Mouse (Mus musculus) stomach, embryonic 16.5 days (tissue): Measurements from ENCODE around the gene Gh. TPM values are rescaled to one million over a fixed set of nuclear protein-coding genes. Genes with fewer than 3 reads are reported as not detected.
A peak's percentile ranks its signal among the peaks of the same experiment; 100 is the strongest.

Source experiments
- ATAC-seq: fragments of 200-750 bp; cut with Nextera tagmentation; 2 replicates; pipeline ENCODE4 v1.8.0; 2017; ENCODE audit warnings: moderate number of reproducible peaks, moderate TSS enrichment; ENCODE audit not compliant: insufficient read depth, low FRiP score
- H3K27ac ChIP-seq: fragments of 300-500 bp; sonication (generic); 2 replicates; pipeline ENCODE4 v1.5.1; 2014; ENCODE audit warnings: low read length
- H3K27me3 ChIP-seq: fragments of 300-500 bp; sonication (generic); 2 replicates; pipeline ENCODE4 v1.6.1; 2014; ENCODE audit warnings: low read length, control low read depth, mixed read lengths; ENCODE audit not compliant: control insufficient read depth, insufficient read depth
- H3K36me3 ChIP-seq: fragments of 300-500 bp; sonication (generic); 2 replicates; pipeline ENCODE4 v1.6.1; 2014; ENCODE audit warnings: low read length; ENCODE audit not compliant: control insufficient read depth, insufficient read depth
- H3K4me1 ChIP-seq: fragments of 300-500 bp; sonication (generic); 2 replicates; pipeline ENCODE4 v1.6.1; 2014; ENCODE audit warnings: low read length, control low read depth, mixed read lengths; ENCODE audit not compliant: control insufficient read depth, insufficient read depth
- H3K4me2 ChIP-seq: fragments of 300-500 bp; sonication (generic); 2 replicates; pipeline ENCODE4 v1.6.1; 2014; ENCODE audit warnings: low read depth, low read length, mixed read lengths
- H3K4me3 ChIP-seq: fragments of 300-500 bp; sonication (generic); replicated peaks from 2 replicates; pipeline ENCODE4 v1.5.1; 2014; ENCODE audit warnings: mild to moderate bottlenecking, low read length
- H3K9ac ChIP-seq: fragments of 300-500 bp; sonication (generic); 2 replicates; pipeline ENCODE4 v1.6.1; 2014; ENCODE audit warnings: low read length
- H3K9me3 ChIP-seq: fragments of 300-500 bp; sonication (generic); replicated peaks from 2 replicates; pipeline ENCODE4 v1.6.1; 2016; ENCODE audit warnings: low read length, control low read depth; ENCODE audit not compliant: control insufficient read depth
- WGBS: fragments of 180-500 bp; shearing (Covaris S2); extraction: QIAGEN DNeasy Blood & Tissue Kit; methylation state at CpG from one replicate; pipeline ENCODE4 v1.1.7; 2014; 5-methylcytosine and 5-hydroxymethylcytosine counted together
- polyA plus RNA-seq: library from polyadenylated mRNA; unstranded; fragments of >200 nt; fragmentation: Nextera tagmentation; extraction: Ambion mirVana; gene quantifications from 2 replicates; pipeline ENCODE4 v1.2.1, GENCODE M21; 2015

Gh gene
- polyA plus RNA-seq, 1 experiment from 2014 or later: not detected

DNA sequence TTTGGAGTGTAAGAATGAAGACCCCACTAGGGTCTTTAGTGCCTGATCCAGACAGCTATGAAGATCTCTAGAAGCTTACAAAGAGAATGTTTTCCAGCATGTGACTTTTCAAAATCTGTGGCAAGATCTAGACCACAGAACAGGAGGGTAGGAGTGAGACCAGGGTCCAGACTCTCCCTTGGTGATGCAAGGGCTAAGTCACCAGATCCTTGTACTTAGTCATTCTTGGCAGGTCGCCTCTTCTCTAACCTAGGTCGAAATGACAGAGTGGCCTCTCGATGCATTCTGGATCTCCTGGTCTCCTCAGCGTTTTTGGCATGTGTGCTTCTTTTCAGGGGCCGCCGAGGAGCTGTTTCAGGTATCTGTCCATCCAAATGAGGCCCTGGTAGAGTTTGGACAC is 19.2 kb downstream of the Gh start:
- Histone ChIP-seq H3K4me1 (peaks cover 6% of the 10 kb centered on the region; the same call in 1 of the 2 replicates), H3K9me3 (no peaks in the 10 kb centered on the region), H3K4me3 (no peak overlapping the region), H3K36me3 (no peaks in the 10 kb centered on the region), H3K27me3 (no peaks in the 10 kb centered on the region), H3K9ac (no peak overlapping the region), H3K27ac (no peak overlapping the region), H3K4me2 (no peak overlapping the region)
- no peak for ATAC-seq
- WGBS: 80% methylated on average over 6 of the region's 6 CpGs

DNA sequence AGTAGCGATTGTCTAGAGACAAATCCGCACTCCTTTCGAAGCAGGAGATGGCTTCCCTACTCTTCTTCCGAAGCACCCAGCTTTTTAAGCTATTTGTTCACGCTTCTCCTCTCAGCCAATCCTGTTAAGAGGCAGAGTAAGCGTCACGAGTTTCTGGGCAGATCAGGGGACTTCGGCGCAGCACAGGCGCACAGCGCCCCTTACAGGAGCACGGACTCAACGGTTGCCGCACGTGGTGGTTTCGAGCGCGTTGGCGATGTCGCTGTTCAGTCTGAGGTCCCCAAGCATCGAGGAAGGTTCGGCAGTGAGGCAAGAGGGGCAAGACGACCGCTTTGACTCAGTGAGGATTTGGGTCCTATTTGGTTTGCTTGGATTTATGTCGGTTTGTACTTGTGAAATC is 25.2 kb downstream of the Gh start, which contains the start of gene Tcam1:
Tcam1 (plus strand) TSS at position 219 of the 400 bp plus-strand sequence.
- Histone ChIP-seq H3K4me3 (peak within 1 kb of the TSS; percentile 25), H3K9ac (no peak within 1 kb of the TSS), H3K9me3 (no peaks in the 10 kb centered on the region), H3K36me3 (no peaks in the 10 kb centered on the region), H3K4me2 (peak within 1 kb of the TSS; percentile 51), H3K27me3 (no peaks in the 10 kb centered on the region), H3K27ac (peak within 1 kb of the TSS; percentile 95; the same call in 1 of the 2 replicates), H3K4me1 (peaks cover 26% of the 10 kb centered on the region)
- WGBS: 4% methylated on average over 25 of the region's 25 CpGs
- peak; percentile 51 for ATAC-seq

DNA sequence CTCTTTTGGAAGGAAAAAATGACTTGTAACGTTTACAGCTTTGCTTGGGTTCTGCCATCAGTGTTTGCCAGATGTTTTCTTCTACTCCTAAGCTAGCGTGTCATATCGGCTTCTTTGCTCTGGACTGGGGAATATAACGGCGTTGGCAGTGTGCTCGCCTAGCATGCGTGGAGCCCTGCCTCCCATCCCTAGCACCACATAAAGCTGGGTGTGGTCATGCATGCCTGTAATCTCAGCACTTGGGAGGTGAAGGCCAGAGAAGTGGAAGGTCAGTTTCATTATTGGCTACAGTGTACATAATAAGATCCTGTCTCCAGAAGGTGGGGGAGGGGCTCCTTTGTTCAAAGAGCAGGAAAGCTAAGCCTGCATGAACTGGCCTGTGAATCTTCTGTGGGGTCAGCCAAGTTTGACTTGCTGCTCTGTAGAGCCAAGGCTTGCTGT is 26.7 kb downstream of the Gh start:
- WGBS: 36% methylated on average over 7 of the region's 7 CpGs
- Histone ChIP-seq H3K9me3 (no peaks in the 10 kb centered on the region), H3K9ac (no peak overlapping the region), H3K4me2 (peak overlapping the region; percentile 4; the same call in 1 of the 2 replicates), H3K4me3 (no peak overlapping the region), H3K27me3 (no peaks in the 10 kb centered on the region), H3K4me1 (peaks cover 38% of the 10 kb centered on the region), H3K27ac (peak overlapping the region; percentile 95; the same call in 1 of the 2 replicates), H3K36me3 (no peaks in the 10 kb centered on the region)
- no peak for ATAC-seq

DNA sequence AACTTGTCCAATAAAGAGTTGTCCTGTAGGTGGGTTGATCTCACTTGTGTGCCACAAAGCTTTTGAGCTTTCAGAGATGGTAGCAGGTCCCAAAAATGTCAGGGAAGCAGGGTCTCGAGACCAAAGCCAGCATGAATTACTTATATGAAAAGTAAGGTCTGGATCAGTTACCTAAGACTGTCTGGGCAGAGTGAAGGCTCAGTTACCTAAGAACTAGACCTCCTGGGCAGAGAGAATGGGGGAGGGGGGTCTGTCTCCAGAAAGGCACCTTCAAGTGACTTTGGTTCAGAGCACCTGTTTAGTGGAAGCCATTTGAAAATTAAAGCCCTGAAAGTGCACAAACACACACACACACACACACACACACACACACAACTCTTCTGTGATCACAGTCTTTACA is 27.3 kb downstream of the Gh start:
- Histone ChIP-seq H3K4me1 (peaks cover 42% of the 10 kb centered on the region), H3K4me3 (no peak overlapping the region), H3K27ac (peak overlapping the region; percentile 95; the same call in 1 of the 2 replicates), H3K9ac (no peak overlapping the region), H3K36me3 (no peaks in the 10 kb centered on the region), H3K4me2 (no peak overlapping the region), H3K9me3 (no peaks in the 10 kb centered on the region), H3K27me3 (no peaks in the 10 kb centered on the region)
- WGBS: 91% methylated on average over 1 of the region's 1 CpGs
- no peak for ATAC-seq

DNA sequence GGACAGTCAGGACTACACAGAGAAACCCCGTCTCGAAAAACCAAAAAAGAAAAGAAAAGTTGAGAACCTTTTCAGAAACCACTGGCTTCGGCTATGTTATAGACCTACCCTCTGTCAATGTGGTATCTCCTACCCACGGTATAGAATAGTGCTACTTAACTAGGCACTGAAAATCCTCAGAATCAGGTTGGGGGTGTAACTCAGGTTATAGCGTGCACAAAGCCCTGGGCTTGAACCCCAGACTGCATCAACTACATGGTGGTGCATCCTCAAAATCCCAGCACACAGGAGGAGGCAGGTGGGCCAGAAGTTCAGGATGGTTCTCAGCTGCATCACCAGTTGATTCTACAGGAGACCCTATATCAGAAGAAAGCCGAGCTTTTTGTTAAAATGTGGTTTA is 27.9 kb downstream of the Gh start:
- H3K27me3 ChIP-seq: no peaks in the 10 kb centered on the region
- H3K4me1 ChIP-seq: peaks cover 47% of the 10 kb centered on the region
- H3K9me3 ChIP-seq: no peaks in the 10 kb centered on the region
- peak overlapping the region; percentile 95 for H3K4me2 ChIP-seq
- no peak overlapping the region for H3K4me3 ChIP-seq
- no peak for ATAC-seq
- 0 out of 2 replicates have a peak overlapping the region, but pooled peaks have one; percentile 81 for H3K9ac ChIP-seq
- H3K36me3 ChIP-seq: no peaks in the 10 kb centered on the region
- 94% methylated on average over 6 of the region's 6 CpGs for WGBS
- H3K27ac ChIP-seq: peak overlapping the region; percentile 95

DNA sequence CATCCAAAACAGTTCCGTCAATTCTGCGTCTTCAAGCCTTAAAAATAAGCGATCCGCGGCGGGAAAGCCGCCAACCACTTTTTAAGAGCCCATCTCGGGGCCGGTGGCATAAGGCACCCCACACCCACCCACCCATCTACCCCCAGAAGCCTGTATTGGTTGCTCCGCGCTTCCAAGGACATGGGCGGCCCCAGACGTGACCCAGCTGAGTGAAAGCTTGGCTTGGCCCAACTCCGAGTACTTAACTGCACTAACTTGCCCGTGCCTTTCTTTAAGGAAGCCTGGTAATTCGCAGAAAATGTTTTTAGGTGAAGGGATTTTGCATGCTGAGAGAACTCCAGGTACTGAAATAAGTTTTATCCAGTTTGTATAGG is 28.4 kb downstream of the Gh start:
- peak overlapping the region; percentile 95 for H3K27ac ChIP-seq
- H3K4me2 ChIP-seq: peak overlapping the region; percentile 95
- H3K4me3 ChIP-seq: peak overlapping the region; percentile 55
- no peaks in the 10 kb centered on the region for H3K36me3 ChIP-seq
- no peak for ATAC-seq
- peak overlapping the region; percentile 81 for H3K9ac ChIP-seq
- WGBS: 6% methylated on average over 16 of the region's 16 CpGs
- no peaks in the 10 kb centered on the region for H3K9me3 ChIP-seq
- no peaks in the 10 kb centered on the region for H3K27me3 ChIP-seq
- peaks cover 52% of the 10 kb centered on the region for H3K4me1 ChIP-seq

DNA sequence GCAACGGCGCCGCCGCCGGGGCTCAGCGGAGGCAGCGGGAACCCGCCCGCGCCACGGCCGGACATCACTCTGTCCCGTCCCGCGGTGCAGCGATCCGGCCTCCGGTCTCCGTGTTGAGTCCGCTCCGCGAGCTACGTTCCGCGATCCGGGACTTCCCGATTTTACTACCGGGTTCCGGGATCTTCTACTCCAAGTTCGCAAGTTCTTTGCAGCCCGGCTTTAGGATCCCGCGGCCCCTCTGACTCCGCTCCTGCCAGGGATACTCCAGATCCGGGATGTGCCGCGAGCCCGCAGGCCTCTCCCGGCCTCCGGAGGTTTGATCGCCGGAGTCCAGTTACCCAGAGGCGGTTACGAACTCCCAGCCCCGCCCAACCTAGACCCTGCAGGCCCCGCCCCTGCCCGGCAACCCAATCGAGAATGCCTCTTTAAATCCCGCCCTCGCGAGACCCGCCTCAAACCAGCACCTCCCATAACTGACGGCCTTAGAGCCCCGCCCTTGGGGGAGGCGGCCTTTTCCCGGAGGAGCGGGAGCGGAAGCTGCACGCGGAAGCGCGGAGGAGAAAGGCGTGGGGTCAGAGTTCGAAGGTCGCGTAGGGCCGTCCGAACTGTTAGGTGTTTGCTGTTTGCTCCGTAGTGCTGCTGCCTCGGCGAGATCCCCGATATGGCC is 28.9 kb downstream of the Gh start, which contains the start of gene Smarcd2:
Smarcd2 (minus strand) TSS at position 329 of the 667 bp plus-strand sequence.
- H3K9me3 ChIP-seq: no peaks in the 10 kb centered on the region
- H3K27me3 ChIP-seq: no peaks in the 10 kb centered on the region
- no peaks in the 10 kb centered on the region for H3K36me3 ChIP-seq
- peak within 1 kb of the TSS; percentile 96 for H3K27ac ChIP-seq
- H3K4me3 ChIP-seq: peak within 1 kb of the TSS; percentile 95
- peaks cover 58% of the 10 kb centered on the region for H3K4me1 ChIP-seq
- WGBS: under 1% methylated on average over 72 of the region's 72 CpGs
- H3K9ac ChIP-seq: peak within 1 kb of the TSS; percentile 100
- peak within 1 kb of the TSS; percentile 95 for H3K4me2 ChIP-seq
- peak; percentile 95 for ATAC-seq

DNA sequence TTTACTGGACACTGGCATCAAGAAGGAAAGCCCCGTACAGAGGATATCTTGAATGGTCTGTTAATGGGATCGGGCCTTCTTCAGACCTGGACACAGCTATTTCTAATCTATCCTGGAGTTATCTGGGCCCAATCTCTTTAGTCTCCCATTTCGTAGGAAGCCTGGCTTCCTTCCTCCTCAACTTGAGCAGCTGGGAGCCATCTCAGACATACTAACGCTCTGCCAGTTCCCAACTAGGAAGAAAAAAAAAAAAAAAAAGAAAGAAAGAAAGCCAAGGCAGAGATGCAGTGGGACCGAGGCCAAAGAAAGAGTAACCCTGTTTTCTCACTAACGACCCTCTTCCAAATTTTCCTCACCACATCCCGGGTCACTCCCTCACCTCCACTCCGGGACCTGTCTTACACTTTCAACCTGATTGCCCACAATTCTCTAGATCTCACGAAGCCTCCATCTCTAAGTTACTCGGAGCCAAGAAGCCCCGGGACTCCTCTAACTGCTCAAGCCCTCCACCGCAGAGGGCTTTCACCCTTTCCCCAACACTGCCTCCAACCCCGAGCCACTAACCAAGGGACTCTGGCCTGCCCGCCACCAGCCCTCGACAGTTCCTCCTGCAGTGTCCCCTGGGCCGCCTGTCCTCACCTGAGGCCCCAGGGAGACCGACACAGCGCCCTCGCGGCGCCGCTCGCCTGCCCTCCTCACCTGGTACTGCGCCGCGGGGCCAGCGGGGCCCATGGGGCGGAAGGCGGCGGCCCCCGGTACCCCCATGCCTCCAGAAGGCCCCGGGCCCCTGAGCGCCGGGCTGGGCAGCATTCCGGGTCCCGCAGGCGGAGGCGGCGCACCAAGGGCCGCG is 29.6 kb downstream of the Gh start:
- H3K4me1 ChIP-seq: peaks cover 65% of the 10 kb centered on the region

More for the DNA sequence above, 29.6 kb downstream of the Gh start:
- Histone ChIP-seq H3K9me3 (no peaks in the 10 kb centered on the region), H3K36me3 (no peaks in the 10 kb centered on the region), H3K9ac (peak overlapping the region; percentile 100), H3K27ac (peak overlapping the region; percentile 96), H3K27me3 (no peaks in the 10 kb centered on the region), H3K4me3 (peak overlapping the region; percentile 95), H3K4me2 (peak overlapping the region; percentile 78)
- under 1% methylated on average over 41 of the region's 41 CpGs for WGBS
- peak; percentile 2 for ATAC-seq
